Mouse (Mus musculus) c-Kit-positive CD71-positive TER-119-positive erythroid progenitor cells, embryonic 14.5 days (primary cell): Measurements from ENCODE around the gene Amy2a3.
"Not testable (repeated sequence)": the region's sequence is repeated elsewhere in the genome, so short reads cannot be mapped to it uniquely, and the experiment has no call there.

ENCODE experiments used
- DNase-seq: peaks from one replicate; pipeline ENCODE4 v3.0.0-alpha.2; 2013; ENCODE audit warnings: low spot score

Amy2a3 gene

GRCm38 (mm10) chr3:113323952-113324351, at the start of gene Amy2a3:
Gene Amy2a3 (minus strand): TSS chr3:113324052.
- DNase-seq: not testable (repeated sequence)

DNA sequence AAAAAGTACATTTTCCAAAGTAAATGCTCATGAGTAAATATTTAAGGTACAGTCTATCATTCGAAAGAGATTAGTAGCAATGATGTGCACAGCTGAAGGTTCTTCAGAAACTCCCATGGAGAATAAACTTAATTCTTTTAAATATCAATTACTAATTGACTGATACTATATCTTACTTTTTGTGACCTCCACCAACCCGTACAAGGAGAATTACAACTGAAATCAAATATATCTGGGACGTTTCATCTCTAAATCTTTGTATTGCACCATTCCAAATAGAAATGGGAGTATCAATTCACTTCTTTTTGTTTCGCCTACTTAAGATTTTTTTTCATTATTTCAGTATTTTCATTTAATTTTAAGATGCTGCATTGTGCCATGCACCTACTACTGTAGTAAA, 32.7 kb upstream of the Amy2a3 start, which contains the start of gene Amy2a2:
Gene Amy2a2, minus strand, starts transcription at position 101 of the 400 bp plus-strand sequence.
- not testable (repeated sequence) for DNase-seq

GRCm38 (mm10) chr3:113345484-113345883, 21.6 kb upstream of the Amy2a3 start:
- DNase-seq: not testable (repeated sequence)

- DNase-seq: not testable (repeated sequence)
Measured at GRCm38 (mm10) chr3:113312937-113313336, 10.9 kb downstream of the Amy2a3 start.

- not testable (repeated sequence) for DNase-seq
Measured at GRCm38 (mm10) chr3:113291349-113291748, 32.5 kb downstream of the Amy2a3 start, which contains the start of gene Amy2a4. Gene Amy2a4 (minus strand): TSS chr3:113291449.

GRCm38 (mm10) chr3:113280285-113280684, 43.6 kb downstream of the Amy2a3 start:
- not testable (repeated sequence) for DNase-seq

- not testable (repeated sequence) for DNase-seq
Measured at GRCm38 (mm10) chr3:113279586-113279985, 44.3 kb downstream of the Amy2a3 start.
